Mouse (Mus musculus): ENCODE measurements around the gene Serinc3.

DNA sequence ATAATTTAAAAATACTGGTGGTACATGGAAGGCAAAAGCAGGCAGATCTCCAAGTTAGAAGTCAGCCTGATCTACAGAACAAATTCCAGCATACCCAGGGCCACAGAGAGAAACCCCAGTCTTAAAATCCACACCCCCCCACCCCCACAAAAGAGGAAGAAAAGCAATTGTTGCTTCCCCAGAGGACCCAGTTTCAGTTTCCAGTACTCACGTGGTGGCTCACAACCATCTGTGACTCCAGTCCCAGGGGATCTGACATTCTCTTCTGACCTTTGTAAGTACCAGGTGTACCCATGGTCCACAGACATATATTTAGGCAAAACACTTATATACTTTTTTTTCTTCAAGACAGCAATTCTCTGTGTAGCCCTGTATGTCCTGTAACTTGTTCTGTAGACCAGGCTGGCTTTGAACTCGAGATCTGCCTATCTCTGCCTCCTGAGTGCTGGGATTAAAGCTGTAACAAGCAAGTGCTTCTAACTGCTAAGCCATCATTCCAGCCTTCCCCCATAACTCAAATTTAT is 17.8 kb upstream of the Serinc3 start:
- TF ChIP-seq GATA1 (IDR thresholded peaks at IDR 0.05; ENCODE audit: borderline replicate concordance, low read length), result no peak
- TF ChIP-seq FLI1 (IDR thresholded peaks at IDR 0.05; ENCODE audit: low read length), result no peak

Measured in megakaryocyte, embryonic 14.5 days (primary cell).